Mouse (Mus musculus) heart, embryonic 14.5 days (tissue): ENCODE results near the gene Trim13. TPM values are rescaled to one million over a fixed set of nuclear protein-coding genes. Genes with fewer than 3 reads are reported as not detected.
"Not testable (repeated sequence)": the region's sequence is repeated elsewhere in the genome, so short reads cannot be mapped to it uniquely, and the experiment has no call there.

Experiments used
- ATAC-seq: fragments of 200-750 bp; cut with Nextera tagmentation; 2 replicates; pipeline ENCODE4 v1.8.0; 2017; ENCODE audit warnings: low read depth, moderate TSS enrichment; ENCODE audit not compliant: insufficient number of reproducible peaks, insufficient read depth, low FRiP score
- H3K27ac ChIP-seq, 2 experiments: fragments of 200-500 bp in 1 of 2; fragments of 300-500 bp in 1 of 2; sonication (generic) in 1 of 2; replicated peaks in 1 of 2; 2 replicates each; pipeline ENCODE4 v1.5.1; 2012 to 2014; ENCODE audit warnings: low read depth in 2 of 2, low read length in 2 of 2, control low read depth in 1 of 2, mild to moderate bottlenecking in 1 of 2, mixed read lengths in 1 of 2; ENCODE audit not compliant: control insufficient read depth in 1 of 2, insufficient read depth in 1 of 2
- H3K27me3 ChIP-seq: fragments of 300-500 bp; sonication (generic); 2 replicates; pipeline ENCODE4 v1.6.1; 2014; ENCODE audit warnings: mild to moderate bottlenecking, low read length, control low read depth; ENCODE audit not compliant: control insufficient read depth, insufficient read depth
- H3K36me3 ChIP-seq: fragments of 300-500 bp; sonication (generic); 2 replicates; pipeline ENCODE4 v1.6.1; 2014; ENCODE audit warnings: mild to moderate bottlenecking, control low read depth, low read length, mixed read lengths; ENCODE audit not compliant: control insufficient read depth, insufficient read depth
- H3K4me1 ChIP-seq, 2 experiments: fragments of 200-500 bp in 1 of 2; fragments of 300-500 bp in 1 of 2; sonication (generic) in 1 of 2; 2 replicates each; pipeline ENCODE4 v1.6.1; 2012 to 2014; ENCODE audit warnings: low read length in 2 of 2, control low read depth in 1 of 2, mixed read lengths in 1 of 2; ENCODE audit not compliant: control insufficient read depth in 2 of 2, insufficient read depth in 2 of 2
- H3K4me2 ChIP-seq: fragments of 300-500 bp; sonication (generic); 2 replicates; pipeline ENCODE4 v1.6.1; 2014; ENCODE audit warnings: mild to moderate bottlenecking, low read length
- H3K4me3 ChIP-seq, 2 experiments: fragments of 200-500 bp in 1 of 2; fragments of 300-500 bp in 1 of 2; sonication (generic) in 1 of 2; 2 replicates each; pipeline ENCODE4 v1.5.1; 2012 to 2014; ENCODE audit warnings: low read length in 2 of 2, mild to moderate bottlenecking in 2 of 2, control low read depth in 1 of 2, low read depth in 1 of 2, moderate library complexity in 1 of 2; ENCODE audit not compliant: control insufficient read depth in 1 of 2, insufficient read depth in 1 of 2
- H3K9ac ChIP-seq: fragments of 300-500 bp; sonication (generic); 2 replicates; pipeline ENCODE4 v1.6.1; 2014; ENCODE audit warnings: mild to moderate bottlenecking, low read length
- H3K9me3 ChIP-seq: fragments of 300-500 bp; sonication (generic); 2 replicates; pipeline ENCODE4 v1.6.1; 2016; ENCODE audit warnings: low read length, control low read depth; ENCODE audit not compliant: control insufficient read depth
- WGBS: fragments of 180-500 bp; shearing (Covaris S2); extraction: QIAGEN DNeasy Blood & Tissue Kit; methylation state at CpG from one replicate; pipeline ENCODE4 v1.1.7; 2014; 5-methylcytosine and 5-hydroxymethylcytosine counted together
- polyA plus RNA-seq: library from polyadenylated mRNA; unstranded; fragments of >200 nt; fragmentation: Nextera tagmentation; extraction: Ambion mirVana; gene quantifications from 2 replicates; pipeline ENCODE4 v1.2.1, GENCODE M21; 2014

The Trim13 gene
- polyA plus RNA-seq, 1 experiment from 2014 or later, result 16.3 TPM

DNA sequence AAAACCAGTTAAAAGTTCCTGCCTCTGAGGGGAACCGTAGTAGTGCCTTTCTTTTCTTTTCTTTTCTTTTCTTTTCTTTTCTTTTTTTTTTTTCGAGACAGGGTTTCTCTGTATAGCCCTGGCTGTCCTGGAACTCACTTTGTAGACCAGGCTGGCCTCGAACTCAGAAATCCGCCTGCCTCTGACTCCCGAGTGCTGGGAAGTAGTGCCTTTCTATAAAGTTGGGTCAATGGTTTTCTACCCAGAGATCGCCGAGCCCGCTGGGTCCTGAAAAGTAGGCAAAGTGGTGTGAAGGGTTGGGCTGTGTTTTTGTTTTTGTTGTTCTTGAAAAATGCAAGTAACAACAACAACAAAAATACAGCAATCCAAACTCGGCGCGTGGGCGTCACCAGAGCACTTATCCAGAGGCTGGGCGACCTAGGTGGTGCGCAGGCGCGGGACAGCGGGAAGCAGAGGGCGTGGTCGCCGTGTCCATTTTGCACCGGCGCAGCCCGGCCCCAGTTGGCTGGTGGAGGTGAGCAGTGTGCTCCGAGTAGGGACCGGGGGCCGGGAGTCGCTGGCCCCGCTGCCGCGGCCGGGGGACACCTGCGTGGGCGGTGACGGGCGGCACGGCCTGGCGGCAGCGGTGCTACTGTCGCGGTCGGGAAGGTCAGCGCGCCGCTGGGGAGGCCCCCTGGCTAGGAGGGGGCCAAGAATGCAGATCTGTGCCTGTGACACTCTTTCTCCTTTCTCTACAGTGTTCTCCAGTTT is 1.2 kb downstream of the Trim13 start:
- Histone ChIP-seq H3K4me2 (peak overlapping the region; percentile 65), H3K9ac (peak overlapping the region; percentile 86), H3K4me3 (peak overlapping the region; percentile 79 to 100), H3K27me3 (no peaks in the 10 kb centered on the region), H3K36me3 (peaks cover 10% of the 10 kb centered on the region), H3K27ac (peak overlapping the region; percentile 88 to 89), H3K4me1 (peaks cover 7 to 12% of the 10 kb centered on the region in 2 experiments), H3K9me3 (no peaks in the 10 kb centered on the region)
- WGBS, result 4% methylated on average over 44 of the region's 44 CpGs
- ATAC-seq, result peak; percentile 95

DNA sequence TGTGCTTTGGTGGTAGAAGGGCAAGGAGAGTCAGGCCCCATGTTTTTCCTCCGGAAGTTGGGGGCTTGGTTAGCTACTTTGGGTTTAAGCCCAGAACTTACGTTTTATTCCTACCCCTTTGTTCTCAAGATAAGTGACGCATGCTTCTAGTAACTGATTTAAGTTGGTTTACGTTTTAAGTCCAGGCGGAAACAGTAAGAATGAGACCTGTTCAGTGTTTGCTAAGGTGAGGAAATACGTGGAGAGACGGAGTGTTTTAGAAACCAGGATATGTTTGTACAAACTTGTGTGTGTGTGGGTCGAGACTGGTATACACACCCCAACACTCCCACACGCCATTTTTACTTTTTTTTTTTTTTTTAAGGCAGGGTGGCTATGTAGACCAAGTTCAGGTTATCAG is 3.3 kb downstream of the Trim13 start:
- Histone ChIP-seq H3K9me3 (no peaks in the 10 kb centered on the region), H3K36me3 (peaks cover 29% of the 10 kb centered on the region), H3K27ac (no peak overlapping the region), H3K27me3 (no peaks in the 10 kb centered on the region), H3K9ac (no peak overlapping the region), H3K4me2 (no peak overlapping the region), H3K4me1 (peaks cover 7 to 12% of the 10 kb centered on the region in 2 experiments), H3K4me3 (no peak overlapping the region)
- ATAC-seq, result no peak
- WGBS, result 67% methylated on average over 9 of the region's 9 CpGs

DNA sequence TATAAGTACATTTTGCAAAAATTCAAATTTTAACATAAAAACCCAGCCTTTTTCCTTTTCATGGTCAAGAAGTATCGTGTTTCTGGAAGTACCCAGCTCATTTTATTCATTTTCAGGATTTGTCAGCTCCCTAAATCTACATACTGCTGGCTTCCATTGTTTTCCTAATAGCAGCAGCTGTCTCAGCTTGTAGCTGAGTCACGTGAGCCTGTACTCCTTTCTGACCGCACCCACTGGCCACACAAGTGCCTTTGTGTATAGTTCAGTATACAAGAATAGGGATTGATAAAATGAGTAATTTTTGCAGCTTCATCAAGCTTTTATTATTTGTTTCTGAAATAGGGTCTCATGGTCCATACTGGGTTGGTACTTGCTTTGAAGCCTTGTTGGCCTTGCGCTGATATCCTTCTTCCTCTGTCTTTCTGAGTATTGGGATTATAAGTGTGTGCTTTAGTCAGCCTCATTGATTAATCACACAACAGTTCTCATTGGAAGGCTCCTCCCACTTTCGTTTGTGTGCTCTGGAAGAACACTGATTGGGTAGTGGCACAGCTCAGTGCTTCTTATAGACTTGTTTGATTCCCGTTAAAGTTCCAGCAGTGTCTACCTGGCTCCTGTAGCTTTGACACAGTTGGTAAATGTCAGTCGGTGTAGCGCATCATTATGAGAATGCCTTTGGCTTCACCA is 5.2 kb downstream of the Trim13 start:
- Histone ChIP-seq H3K9ac (no peak overlapping the region), H3K27me3 (no peaks in the 10 kb centered on the region), H3K9me3 (no peaks in the 10 kb centered on the region), H3K36me3 (peaks cover 33% of the 10 kb centered on the region), H3K4me1 (peaks cover 7 to 12% of the 10 kb centered on the region in 2 experiments), H3K4me2 (no peak overlapping the region), H3K27ac (no peak overlapping the region), H3K4me3 (no peak overlapping the region)
- ATAC-seq, result no peak
- 83% methylated on average over 8 of the region's 8 CpGs for WGBS

DNA sequence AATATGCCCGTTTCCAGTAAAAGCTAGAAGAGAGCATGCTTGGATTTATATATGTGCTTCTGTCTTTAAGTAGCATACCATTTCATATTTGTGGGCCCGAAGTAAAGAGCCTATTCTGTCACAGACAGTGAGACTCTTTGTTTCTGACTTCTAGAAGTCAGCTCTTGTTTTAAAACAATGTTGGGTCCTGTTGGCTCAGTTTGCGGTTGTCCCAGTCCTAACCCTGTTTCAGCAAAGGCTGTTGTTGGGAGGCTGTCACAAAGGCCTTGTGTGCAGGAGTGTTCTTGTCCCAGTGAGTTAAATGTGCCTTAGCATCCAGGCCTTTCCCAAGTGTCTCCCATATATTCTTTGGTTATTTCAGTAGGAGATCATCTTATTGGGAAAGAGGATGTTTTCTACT is 6.0 kb downstream of the Trim13 start:
- Histone ChIP-seq H3K36me3 (peaks cover 33% of the 10 kb centered on the region), H3K9me3 (no peaks in the 10 kb centered on the region), H3K4me2 (no peak overlapping the region), H3K27me3 (no peaks in the 10 kb centered on the region), H3K4me1 (peaks cover 7 to 8% of the 10 kb centered on the region in 2 experiments), H3K4me3 (no peak overlapping the region), H3K9ac (no peak overlapping the region), H3K27ac (no peak overlapping the region)
- no peak for ATAC-seq
- 91% methylated on average over 3 of the region's 3 CpGs for WGBS

DNA sequence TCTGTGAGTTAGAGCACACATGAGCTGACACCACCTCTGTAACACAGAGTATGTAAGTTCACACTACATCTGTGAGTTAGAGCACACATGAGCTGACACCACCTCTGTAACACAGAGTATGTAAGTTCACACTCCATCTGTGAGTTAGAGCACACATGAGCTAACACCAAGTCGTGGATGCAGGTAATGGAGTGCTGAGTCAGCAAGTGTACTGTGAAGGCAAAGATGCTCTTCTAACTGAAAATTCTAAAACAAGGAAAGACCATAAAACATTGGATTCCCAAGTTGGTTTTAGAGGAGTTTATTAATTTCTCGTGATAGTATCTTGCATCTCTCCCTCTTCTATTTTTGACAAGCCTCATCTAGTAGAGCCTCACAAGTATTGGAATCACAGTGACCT is 8.0 kb downstream of the Trim13 start:
- not testable (repeated sequence) for H3K4me2 ChIP-seq, H3K27ac ChIP-seq, H3K4me1 ChIP-seq, H3K9ac ChIP-seq, ATAC-seq, H3K27me3 ChIP-seq, H3K4me3 ChIP-seq, H3K9me3 ChIP-seq
- WGBS, result 84% methylated on average over 2 of the region's 2 CpGs
- H3K36me3 ChIP-seq, result peaks cover 33% of the 10 kb centered on the region

DNA sequence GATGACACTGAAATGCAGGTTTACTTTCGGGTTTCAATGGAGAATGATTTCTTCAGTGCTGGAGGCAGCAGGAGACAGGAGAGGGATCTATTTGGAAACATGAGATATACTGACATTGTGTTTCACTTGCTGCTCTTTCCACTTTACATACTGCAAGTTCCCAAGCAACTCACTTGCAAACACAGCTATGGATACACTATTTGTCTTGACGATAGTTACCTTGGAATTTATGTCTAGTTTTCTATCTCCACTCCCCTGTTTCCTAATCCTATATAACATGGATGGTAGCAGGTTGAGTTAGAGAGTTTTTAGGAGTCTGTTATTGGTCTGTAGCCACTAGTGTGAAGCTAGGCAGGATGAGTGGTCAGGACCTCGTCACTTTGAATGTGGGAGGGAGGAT is 9.1 kb downstream of the Trim13 start, which contains the start of gene Kcnrg:
TSS of gene Kcnrg (plus strand) at position 301 of the 400 bp plus-strand sequence.
- H3K4me2 ChIP-seq, result no peak within 1 kb of the TSS
- H3K4me1 ChIP-seq, result no peaks in the 10 kb centered on the region
- H3K36me3 ChIP-seq, result peaks cover 33% of the 10 kb centered on the region
- no peak for ATAC-seq
- no peak within 1 kb of the TSS for H3K9ac ChIP-seq
- H3K27ac ChIP-seq, result no peak within 1 kb of the TSS
- no peak within 1 kb of the TSS for H3K4me3 ChIP-seq
- H3K27me3 ChIP-seq, result no peaks in the 10 kb centered on the region
- 85% methylated on average over 3 of the region's 3 CpGs for WGBS
- no peaks in the 10 kb centered on the region for H3K9me3 ChIP-seq

DNA sequence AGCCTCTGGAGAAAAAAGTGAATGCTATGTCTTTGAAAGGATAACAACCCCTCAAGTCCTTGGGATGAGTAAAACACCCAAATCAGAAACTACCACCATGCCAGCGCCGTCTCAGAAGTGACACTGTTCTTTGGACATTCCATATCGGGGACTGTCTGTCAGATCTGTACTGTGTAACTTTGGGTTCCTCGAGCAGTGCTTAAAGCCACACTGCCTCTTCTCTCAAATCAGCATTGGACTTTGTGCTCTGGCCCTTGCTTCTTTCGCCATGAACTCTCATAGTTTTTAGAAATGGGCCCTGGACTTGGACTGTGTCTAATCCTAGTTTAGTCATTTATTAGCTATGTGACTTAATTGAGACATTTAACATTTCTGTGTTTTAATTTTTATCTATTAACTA is 13.7 kb downstream of the Trim13 start:
- Histone ChIP-seq H3K9ac (no peak overlapping the region), H3K4me3 (no peak overlapping the region), H3K36me3 (no peaks in the 10 kb centered on the region; the same call in 1 of the 2 replicates), H3K9me3 (no peaks in the 10 kb centered on the region), H3K4me2 (no peak overlapping the region), H3K4me1 (no peaks in the 10 kb centered on the region), H3K27ac (no peak overlapping the region), H3K27me3 (no peaks in the 10 kb centered on the region)
- ATAC-seq, result no peak
- WGBS, result 91% methylated on average over 5 of the region's 5 CpGs
